Mouse (Mus musculus): ENCODE results near the gene Clec2g.

- TF ChIP-seq CTCF (IDR thresholded peaks at IDR 0.05; ENCODE audit: low read depth, low read length) (no peak), POLR2A (IDR thresholded peaks at IDR 0.05; ENCODE audit: borderline replicate concordance, low read depth, low read length) (no peak)
Measured at GRCm38 (mm10) chr6:128933050-128933449, 1.1 kb upstream of the Clec2g start.

Data from bone marrow macrophage, adult 2 months (primary cell).